Mouse (Mus musculus): ENCODE measurements around the gene Ccin. TPM values are rescaled to one million over a fixed set of nuclear protein-coding genes. Genes with fewer than 3 reads are reported as not detected.
A peak's percentile ranks its signal among the peaks of the same experiment; 100 is the strongest.

Ccin gene
- not detected in 2 replicates for total RNA-seq (2012; rRNA removed)
- under 1 TPM in 1 of 2 experiments, not detected in 1; 0.04 TPM for polyA plus RNA-seq (2012; ENCODE audit: insufficient read depth in 1 of 2, insufficient read length in 2 of 2, low read depth in 1 of 2, low replicate concordance in 2 of 2, missing spikeins in 1 of 2)

- Histone ChIP-seq H3K27ac (ENCODE audit: control insufficient read depth, low read depth, low read length) (no peak within 1 kb of the TSS), H3K36me3 (ENCODE audit: control insufficient read depth in 1 of 2, insufficient read depth in 2 of 2, low read length in 2 of 2) (no peaks in the 10 kb centered on the region), H3K4me1 (ENCODE audit: control insufficient read depth in 1 of 2, insufficient read depth in 2 of 2, low read length in 2 of 2) (0 out of 4 replicates have a peak, but pooled peaks cover 0 to 6% of the 10 kb centered on the region in 2 experiments), H3K4me3 (ENCODE audit: control insufficient read depth in 1 of 2, insufficient read depth in 1 of 2, low read depth in 2 of 2, low read length in 2 of 2) (peak within 1 kb of the TSS; percentile 63 to 77), H3K9ac (ENCODE audit: control insufficient read depth, low read depth, low read length, poor library complexity, severe bottlenecking) (peak within 1 kb of the TSS; percentile 87), H3K9me3 (replicated peaks; ENCODE audit: insufficient read depth, low read length) (no peaks in the 10 kb centered on the region), H3K27me3 (ENCODE audit: control insufficient read depth in 1 of 2, insufficient read depth in 2 of 2, low read length in 2 of 2) (no peaks in the 10 kb centered on the region), H3K79me2 (ENCODE audit: control insufficient read depth, insufficient read depth, low read length, poor library complexity) (no peaks in the 10 kb centered on the region; the same call in 1 of the 2 replicates)
- TF ChIP-seq CTCF (IDR thresholded peaks at IDR 0.05 in 2 of 3, conservative IDR thresholded peaks at IDR 0.05 in 1 of 3; ENCODE audit: control insufficient read depth in 1 of 3, insufficient read depth in 1 of 3, low read depth in 2 of 3, low read length in 3 of 3, poor library complexity in 1 of 3, severe bottlenecking in 1 of 3) (no peak), CHD2 (IDR thresholded peaks at IDR 0.05; ENCODE audit: low read length) (no peak), MXI1 (IDR thresholded peaks at IDR 0.05; ENCODE audit: low read depth, low read length) (no peak), HCFC1 (IDR thresholded peaks at IDR 0.05; ENCODE audit: low read depth, low read length) (no peak)
- no peak for DNase-seq (ENCODE audit: low read depth, low spot score)
Observed at GRCm38 (mm10) chr4:43983181-43983580, at the start of gene Ccin. TSS of gene Ccin (plus strand) at chr4:43983483.

GRCm38 (mm10) chr4:43936186-43936585 lies 47.1 kb upstream of the Ccin start:
- Histone ChIP-seq H3K9ac (ENCODE audit: control insufficient read depth, low read depth, low read length, poor library complexity, severe bottlenecking) (no peak overlapping the region), H3K36me3 (ENCODE audit: control insufficient read depth in 1 of 2, insufficient read depth in 2 of 2, low read length in 2 of 2) (peaks cover 0 to 9% of the 10 kb centered on the region in 2 experiments; a peak in 2 of 4 replicates), H3K4me1 (ENCODE audit: control insufficient read depth in 1 of 2, insufficient read depth in 2 of 2, low read length in 2 of 2) (peaks cover 0 to 14% of the 10 kb centered on the region in 2 experiments; a peak in 2 of 4 replicates), H3K27me3 (ENCODE audit: control insufficient read depth in 1 of 2, insufficient read depth in 2 of 2, low read length in 2 of 2) (no peaks in the 10 kb centered on the region), H3K27ac (ENCODE audit: control insufficient read depth, low read depth, low read length) (no peak overlapping the region), H3K4me3 (ENCODE audit: control insufficient read depth in 1 of 2, insufficient read depth in 1 of 2, low read depth in 2 of 2, low read length in 2 of 2) (no peak overlapping the region), H3K9me3 (replicated peaks; ENCODE audit: insufficient read depth, low read length) (no peaks in the 10 kb centered on the region), H3K79me2 (ENCODE audit: control insufficient read depth, insufficient read depth, low read length, poor library complexity) (no peaks in the 10 kb centered on the region)
- DNase-seq (ENCODE audit: low read depth, low spot score) = no peak
- TF ChIP-seq SIN3A (IDR thresholded peaks at IDR 0.05; ENCODE audit: low read length) (no peak), TAL1 (IDR thresholded peaks at IDR 0.05; ENCODE audit: low read length) (no peak), ELF1 (IDR thresholded peaks at IDR 0.05; ENCODE audit: low read depth, low read length) (no peak), CHD1 (IDR thresholded peaks at IDR 0.05; ENCODE audit: low read depth, low read length) (no peak), TBP (IDR thresholded peaks at IDR 0.05; ENCODE audit: low read depth, low read length) (no peak), ZKSCAN1 (IDR thresholded peaks at IDR 0.05; ENCODE audit: low read depth, low read length) (no peak), JUND (IDR thresholded peaks at IDR 0.05; ENCODE audit: low read depth, low read length) (no peak), KAT2A (conservative IDR thresholded peaks at IDR 0.05; ENCODE audit: low read depth, low read length) (no peak), RAD21 (IDR thresholded peaks at IDR 0.05; ENCODE audit: low read depth, low read length) (no peak), MYB (IDR thresholded peaks at IDR 0.05; ENCODE audit: low read depth, low read length) (no peak), SMC3 (IDR thresholded peaks at IDR 0.05; ENCODE audit: low read depth, low read length) (no peak)
